Mouse (Mus musculus): ENCODE data around the gene Gm49336. TPM values are rescaled to one million over a fixed set of nuclear protein-coding genes. Genes with fewer than 3 reads are reported as not detected.

Gm49336 gene
- total RNA-seq, 2 experiments from 2014 or later, result 27.3 to 27.5 TPM

- DNase-seq, result no peak
Measured at GRCm38 (mm10) chr14:60238551-60238950, 12.8 kb downstream of the Gm49336 start.

- no peak for DNase-seq
Measured at GRCm38 (mm10) chr14:60219886-60220285, 31.4 kb downstream of the Gm49336 start.

GRCm38 (mm10) chr14:60217616-60218015, 33.7 kb downstream of the Gm49336 start:
- no peak for DNase-seq

- no peak for DNase-seq
Measured at GRCm38 (mm10) chr14:60216125-60216524, 35.2 kb downstream of the Gm49336 start.

- no peak for DNase-seq
Measured at GRCm38 (mm10) chr14:60215000-60215399, 36.3 kb downstream of the Gm49336 start.

- no peak for DNase-seq
Measured at GRCm38 (mm10) chr14:60214040-60214439, 37.3 kb downstream of the Gm49336 start.

- no peak for DNase-seq
Measured at GRCm38 (mm10) chr14:60209166-60209565, 42.1 kb downstream of the Gm49336 start.

- no peak for DNase-seq
Measured at GRCm38 (mm10) chr14:60204993-60205392, 46.3 kb downstream of the Gm49336 start.

GRCm38 (mm10) chr14:60196884-60197283, 54.4 kb downstream of the Gm49336 start, which contains the start of gene Atp8a2:
Gene Atp8a2, minus strand, starts transcription at chr14:60197179.
- DNase-seq, result no peak

- no peak for DNase-seq
Measured at GRCm38 (mm10) chr14:60195999-60196398, 55.3 kb downstream of the Gm49336 start.

GRCm38 (mm10) chr14:60194606-60195005, 56.7 kb downstream of the Gm49336 start:
- no peak for DNase-seq

- no peak for DNase-seq
Measured at GRCm38 (mm10) chr14:60189771-60190170, 61.5 kb downstream of the Gm49336 start.

GRCm38 (mm10) chr14:60188201-60188825, 63.0 kb downstream of the Gm49336 start:
- no peak for DNase-seq

GRCm38 (mm10) chr14:60181306-60181705, 70.0 kb downstream of the Gm49336 start:
- DNase-seq, result no peak

GRCm38 (mm10) chr14:60178571-60178955, 72.7 kb downstream of the Gm49336 start:
- DNase-seq, result no peak

- DNase-seq, result no peak
Measured at GRCm38 (mm10) chr14:60177614-60178570, 73.4 kb downstream of the Gm49336 start.

GRCm38 (mm10) chr14:60176891-60177613, 74.3 kb downstream of the Gm49336 start:
- peak; percentile 14 for DNase-seq

- no peak for DNase-seq
Measured at GRCm38 (mm10) chr14:60176469-60176890, 74.8 kb downstream of the Gm49336 start.

GRCm38 (mm10) chr14:60172286-60173055, 78.8 kb downstream of the Gm49336 start:
- no peak for DNase-seq

- DNase-seq, result no peak
Measured at GRCm38 (mm10) chr14:60170845-60171610, 80.3 kb downstream of the Gm49336 start.

- no peak for DNase-seq
Measured at GRCm38 (mm10) chr14:60163367-60163766, 87.9 kb downstream of the Gm49336 start.
